Comparison of ENCODE assay signal across 8 mouse cellular contexts in the genomic region with DNA sequence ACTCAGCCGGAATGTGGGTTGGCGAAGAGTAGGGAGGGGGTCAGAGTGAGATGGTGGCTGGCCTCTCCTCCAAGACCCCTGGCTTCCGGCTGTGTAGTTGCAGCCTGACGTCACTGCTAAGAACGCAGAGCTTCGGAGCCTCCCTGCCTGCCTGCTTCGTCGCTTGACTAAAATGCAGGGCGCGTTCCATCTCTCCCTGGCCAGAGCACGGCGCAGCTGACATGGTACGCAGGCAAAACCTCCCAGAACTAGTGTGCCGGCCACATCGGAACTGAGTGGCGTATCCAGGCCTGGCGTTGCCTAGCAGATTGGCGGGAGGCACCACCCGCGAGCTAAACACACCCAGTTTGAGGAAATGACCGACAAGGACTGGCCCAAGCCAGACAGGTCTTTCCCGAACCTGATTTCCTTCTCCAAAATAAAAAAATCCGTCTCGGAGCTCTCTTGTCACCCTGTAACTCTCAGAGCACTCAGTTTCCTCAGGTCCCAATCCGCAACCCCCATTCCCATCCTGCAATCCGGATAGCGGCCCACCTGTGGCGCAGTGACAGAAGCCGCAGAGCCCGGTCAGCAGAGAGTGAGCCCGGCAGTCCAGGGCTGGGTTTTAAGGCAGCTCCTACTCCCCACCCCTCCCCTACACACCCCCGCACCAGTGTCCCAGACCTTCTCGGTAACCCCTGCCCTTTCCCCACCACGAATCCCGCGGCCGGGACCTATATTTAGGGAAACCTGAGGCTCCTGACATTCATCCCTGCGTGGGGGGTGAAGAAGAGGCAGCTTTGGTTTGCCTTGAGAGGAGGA. TPM values are rescaled to one million over a fixed set of nuclear protein-coding genes. Genes with fewer than 3 reads are reported as not detected.
DNase-seq lines count a peak whose midpoint lies in the region.

No protein-coding gene starts in this region.

- peak; percentile 70 to 75 for DNase-seq in layer of hippocampus, postnatal 25 days (ENCODE audit: extremely low spot score in 1 of 2, low spot score in 1 of 2)
- no peak for DNase-seq in layer of hippocampus, adult 9-11 months
- DNase-seq in MEL-GATA-1-ER (ENCODE audit: extremely low read depth, low read depth): peak; percentile 80
- DNase-seq in cerebellum, adult 9-10 months: peak; percentile 84
- DNase-seq in gastrocnemius, adult 18-20 months (ENCODE audit: low spot score): peak; percentile 90
- peak; percentile 79 to 86 for DNase-seq in layer of hippocampus, postnatal 36 days
- peak; percentile 54 to 71 for DNase-seq in monocyte, adult 2 months (ENCODE audit: low read depth in 1 of 2, low spot score in 2 of 2)
- DNase-seq in Muller cell, postnatal 12 days (ENCODE audit: inconsistent ontology term): no peak

RNA-seq across cellular contexts. Expression of a gene that starts 2.2 kb away (rescaled TPM):
- 10 to 100 TPM; 80.3 to 95.6 TPM for total RNA-seq in layer of hippocampus, postnatal 25 days (2021)
- 10 to 100 TPM; 65.3 to 75.7 TPM for total RNA-seq in gastrocnemius, adult 18-20 months (2021)
- 10 to 100 TPM; 75.1 to 83.3 TPM for total RNA-seq in layer of hippocampus, postnatal 36 days (2021)

RNA-seq across cellular contexts. Expression of a gene that starts 7.4 kb away (rescaled TPM):
- 10 to 100 TPM; 53.3 to 55.0 TPM for total RNA-seq in layer of hippocampus, postnatal 25 days (2021)
- 10 to 100 TPM; 20.5 TPM for total RNA-seq in gastrocnemius, adult 18-20 months (2021)
- 10 to 100 TPM; 54.3 to 59.5 TPM for total RNA-seq in layer of hippocampus, postnatal 36 days (2021)

RNA-seq across cellular contexts. Expression of a gene that starts 18.4 kb away (rescaled TPM):
- under 1 TPM; 0.39 to 0.82 TPM for total RNA-seq in layer of hippocampus, postnatal 25 days (2021)
- total RNA-seq in gastrocnemius, adult 18-20 months (2021): under 1 TPM; 0.52 to 0.59 TPM
- total RNA-seq in layer of hippocampus, postnatal 36 days (2021): 1 to 10 TPM in 1 of 2 experiments, under 1 TPM in 1; 0.75 to 1.1 TPM

RNA-seq across cellular contexts. Expression of a gene that starts 22.9 kb away (rescaled TPM):
- total RNA-seq in layer of hippocampus, postnatal 25 days (2021): 100 to 1,000 TPM; 268 to 293 TPM
- 100 to 1,000 TPM in 1 of 2 experiments, 10 to 100 TPM in 1; 84.9 to 101 TPM for total RNA-seq in gastrocnemius, adult 18-20 months (2021)
- 100 to 1,000 TPM; 278 to 291 TPM for total RNA-seq in layer of hippocampus, postnatal 36 days (2021)

RNA-seq across cellular contexts. Expression of a gene that starts 31.8 kb away (rescaled TPM):
- not detected for total RNA-seq in layer of hippocampus, postnatal 25 days (2021)
- not detected for total RNA-seq in gastrocnemius, adult 18-20 months (2021)
- not detected for total RNA-seq in layer of hippocampus, postnatal 36 days (2021)

Comparison
In these comparisons a context has a peak if more than half of its experiments do, and no peak if none do; other contexts are left out.
1. DNase-seq: peak in layer of hippocampus, postnatal 25 days (2 of 2), MEL-GATA-1-ER (single experiment), cerebellum, adult 9-10 months (single experiment), gastrocnemius, adult 18-20 months (single experiment), layer of hippocampus, postnatal 36 days (2 of 2) and monocyte, adult 2 months (2 of 2); none in layer of hippocampus, adult 9-11 months (single experiment) and Muller cell, postnatal 12 days (single experiment).